8 mouse cellular contexts compared by ENCODE assay signal in genomic region chr5:120811951-120812819, GRCm38 (mm10). TPM values are rescaled to one million over a fixed set of nuclear protein-coding genes. Genes with fewer than 3 reads are reported as not detected.
DNase-seq lines count a peak whose midpoint lies in the region; ATAC-seq and TF ChIP-seq lines count a peak whose summit lies in the region.

Gene Oas1c, minus strand, starts transcription at chr5:120812514.

- H3K4me2 ChIP-seq in embryonic facial prominence, embryonic 15.5 days (replicated peaks) = peak within 1 kb of the TSS; percentile 59
- H3K4me2 ChIP-seq in limb, embryonic 14.5 days (replicated peaks; ENCODE audit: low read depth, low read length, severe bottlenecking) = peak within 1 kb of the TSS; percentile 57
- H3K4me2 ChIP-seq in midbrain, postnatal 0 days (ENCODE audit: low read depth, low read length, poor library complexity, severe bottlenecking) = peak within 1 kb of the TSS; percentile 37

- peak within 1 kb of the TSS; percentile 80 for H3K27ac ChIP-seq in embryonic facial prominence, embryonic 15.5 days (replicated peaks)
- H3K27ac ChIP-seq in limb, embryonic 14.5 days (replicated peaks; ENCODE audit: low read depth, low read length) = peak within 1 kb of the TSS; percentile 73
- peak within 1 kb of the TSS; percentile 74 for H3K27ac ChIP-seq in midbrain, postnatal 0 days (ENCODE audit: low read depth, low read length)

- H3K4me1 ChIP-seq in embryonic facial prominence, embryonic 15.5 days = peaks cover 12% of the 10 kb centered on the region
- H3K4me1 ChIP-seq in limb, embryonic 14.5 days (ENCODE audit: control insufficient read depth, insufficient read depth, low read length) = peaks cover 4% of the 10 kb centered on the region; the same call in 1 of the 2 replicates
- H3K4me1 ChIP-seq in midbrain, postnatal 0 days (ENCODE audit: insufficient read depth, low read length) = no peaks in the 10 kb centered on the region

- H3K4me3 ChIP-seq in embryonic facial prominence, embryonic 15.5 days (replicated peaks) = peak within 1 kb of the TSS; percentile 43
- peak within 1 kb of the TSS; percentile 24 for H3K4me3 ChIP-seq in limb, embryonic 14.5 days (replicated peaks; ENCODE audit: low read length)
- H3K4me3 ChIP-seq in midbrain, postnatal 0 days (ENCODE audit: low read depth, low read length) = peak within 1 kb of the TSS; percentile 17

- TF ChIP-seq POLR2A in limb, embryonic 14.5 days (IDR thresholded peaks at IDR 0.05; ENCODE audit: borderline replicate concordance, extremely low read depth, insufficient read depth, insufficient read length) = no peak

- peak; percentile 83 for ATAC-seq in embryonic facial prominence, embryonic 15.5 days (ENCODE audit: insufficient number of reproducible peaks, low FRiP score, low TSS enrichment, low read depth)
- peak; percentile 90 for ATAC-seq in limb, embryonic 14.5 days (ENCODE audit: low FRiP score, low read depth)
- peak; percentile 84 for ATAC-seq in midbrain, postnatal 0 days (ENCODE audit: low FRiP score)

- TF ChIP-seq CTCF in midbrain, postnatal 0 days (IDR thresholded peaks at IDR 0.05) = no peak

- no peaks in the 10 kb centered on the region for H3K36me3 ChIP-seq in embryonic facial prominence, embryonic 15.5 days
- H3K36me3 ChIP-seq in limb, embryonic 14.5 days (ENCODE audit: control insufficient read depth, insufficient read depth, low read length) = no peaks in the 10 kb centered on the region
- no peaks in the 10 kb centered on the region for H3K36me3 ChIP-seq in midbrain, postnatal 0 days (ENCODE audit: insufficient read depth, low read length)

- H3K9me3 ChIP-seq in embryonic facial prominence, embryonic 15.5 days (replicated peaks) = no peaks in the 10 kb centered on the region
- H3K9me3 ChIP-seq in limb, embryonic 14.5 days (ENCODE audit: control insufficient read depth, low read length) = no peaks in the 10 kb centered on the region
- H3K9me3 ChIP-seq in midbrain, postnatal 0 days (ENCODE audit: low read length) = no peaks in the 10 kb centered on the region

- H3K9ac ChIP-seq in embryonic facial prominence, embryonic 15.5 days = peak within 1 kb of the TSS; percentile 9; the same call in 1 of the 2 replicates
- H3K9ac ChIP-seq in limb, embryonic 14.5 days (ENCODE audit: low read depth, low read length, severe bottlenecking) = peak within 1 kb of the TSS; percentile 51
- H3K9ac ChIP-seq in midbrain, postnatal 0 days (replicated peaks; ENCODE audit: low read length, poor library complexity, severe bottlenecking) = peak within 1 kb of the TSS; percentile 42

- DNase-seq in 416B (ENCODE audit: low read depth) = peak; percentile 91
- DNase-seq in adrenal gland, postnatal 4 days (ENCODE audit: low spot score in 2 of 2) = peak; percentile 53 to 74
- peak; percentile 94 for DNase-seq in heart, adult 8-10 months (ENCODE audit: low spot score)
- peak; percentile 95 for DNase-seq in kidney, adult 9 months
- peak; percentile 86 for DNase-seq in limb, embryonic 14.5 days (ENCODE audit: low spot score)
- peak; percentile 90 for DNase-seq in midbrain, postnatal 0 days (ENCODE audit: low spot score)
- peak; percentile 66 to 74 for DNase-seq in spleen, postnatal 14 days (ENCODE audit: low spot score in 2 of 2)

- 3% methylated on average over 18 of the region's 18 CpGs for WGBS in embryonic facial prominence, embryonic 15.5 days
- WGBS in limb, embryonic 14.5 days = 4% methylated on average over 18 of the region's 18 CpGs
- WGBS in midbrain, postnatal 0 days = 5% methylated on average over 18 of the region's 18 CpGs

- H3K27me3 ChIP-seq in embryonic facial prominence, embryonic 15.5 days = no peaks in the 10 kb centered on the region
- H3K27me3 ChIP-seq in limb, embryonic 14.5 days (ENCODE audit: control insufficient read depth, insufficient read depth, low read length) = no peaks in the 10 kb centered on the region
- no peaks in the 10 kb centered on the region for H3K27me3 ChIP-seq in midbrain, postnatal 0 days (ENCODE audit: insufficient read depth, low read length)

RNA-seq across cellular contexts. Expression of gene Oas1c, which starts in this region (rescaled TPM):
- 1 to 10 TPM; 2.3 to 4.1 TPM for total RNA-seq in adrenal gland, postnatal 4 days (2021)
- 0.34 and 0.65 TPM in 2 replicates for polyA plus RNA-seq in embryonic facial prominence, embryonic 15.5 days (2015; fragmentation: Nextera tagmentation; extraction: Ambion mirVana)
- total RNA-seq in heart, adult 8-10 months (2022) = under 1 TPM; 0.22 to 0.52 (median 0.30) TPM
- 0.58 and 0.85 TPM in 2 replicates for polyA plus RNA-seq in limb, embryonic 14.5 days (2012; rRNA removed)
- 0.10 and 0.19 TPM in 2 replicates for polyA plus RNA-seq in limb, embryonic 14.5 days (2014; fragmentation: Nextera tagmentation; extraction: Ambion mirVana)
- total RNA-seq in midbrain, postnatal 0 days (2014; rRNA removed) = 0.71 and 0.99 TPM in 2 replicates
- 0.59 and 0.62 TPM in 2 replicates for polyA plus RNA-seq in midbrain, postnatal 0 days (2015; fragmentation: Nextera tagmentation; extraction: Ambion mirVana)

Comparison
In these comparisons a context has a peak if more than half of its experiments do, and no peak if none do; other contexts are left out.
1. Peak in every context shown above with its lines: DNase-seq, ATAC-seq, H3K4me3 ChIP-seq and H3K27ac ChIP-seq.
2. Peak in ATAC-seq, H3K4me3 ChIP-seq, H3K27ac ChIP-seq, H3K9ac ChIP-seq and H3K4me2 ChIP-seq in embryonic facial prominence, embryonic 15.5 days; RNA of the gene not detected or under 1 TPM.
3. Peak in DNase-seq in heart, adult 8-10 months; RNA of the gene not detected or under 1 TPM.
4. Peak in DNase-seq, ATAC-seq, H3K4me3 ChIP-seq, H3K27ac ChIP-seq, H3K9ac ChIP-seq and H3K4me2 ChIP-seq in limb, embryonic 14.5 days; RNA of the gene not detected or under 1 TPM.
5. Peak in DNase-seq, ATAC-seq, H3K4me3 ChIP-seq, H3K27ac ChIP-seq, H3K9ac ChIP-seq and H3K4me2 ChIP-seq in midbrain, postnatal 0 days; RNA of the gene not detected or under 1 TPM.